Mouse (Mus musculus) ovary, adult 18-20 months (tissue): Measurements from ENCODE around the gene Sec13.
"Not testable (repeated sequence)": the region's sequence is repeated elsewhere in the genome, so short reads cannot be mapped to it uniquely, and the experiment has no call there.

Experiments
- DNase-seq: peaks from one replicate; pipeline ENCODE4 v3.0.0; 2022; ENCODE audit warnings: low spot score, mixed read lengths

Gene Sec13

GRCm38 (mm10) chr6:113740236-113741217 is at the start of gene Sec13:
Gene Sec13, minus strand, starts transcription at chr6:113740743.
- peak; percentile 69 for DNase-seq

- no peak for DNase-seq
Measured at GRCm38 (mm10) chr6:113787459-113787968, 47.0 kb upstream of the Sec13 start.

- DNase-seq: no peak
Measured at GRCm38 (mm10) chr6:113785658-113786057, 45.1 kb upstream of the Sec13 start.

GRCm38 (mm10) chr6:113778229-113778753 is 37.7 kb upstream of the Sec13 start:
- no peak for DNase-seq

GRCm38 (mm10) chr6:113768804-113769203 is 28.3 kb upstream of the Sec13 start:
- no peak for DNase-seq

- DNase-seq: no peak
Measured at GRCm38 (mm10) chr6:113761644-113762043, 21.1 kb upstream of the Sec13 start.

GRCm38 (mm10) chr6:113749119-113749685 is 8.7 kb upstream of the Sec13 start:
- DNase-seq: no peak

GRCm38 (mm10) chr6:113748351-113748750 is 7.8 kb upstream of the Sec13 start:
- DNase-seq: no peak

- no peak for DNase-seq
Measured at GRCm38 (mm10) chr6:113747284-113747683, 6.7 kb upstream of the Sec13 start.

GRCm38 (mm10) chr6:113745117-113745516 is 4.6 kb upstream of the Sec13 start:
- no peak for DNase-seq

GRCm38 (mm10) chr6:113743111-113743510 is 2.6 kb upstream of the Sec13 start:
- DNase-seq: no peak

- DNase-seq: no peak
Measured at GRCm38 (mm10) chr6:113742321-113742720, 1.8 kb upstream of the Sec13 start.

- DNase-seq: no peak
Measured at GRCm38 (mm10) chr6:113741425-113741824, 882 bp upstream of the Sec13 start.

GRCm38 (mm10) chr6:113737318-113738046 is 3.1 kb downstream of the Sec13 start:
- no peak for DNase-seq

GRCm38 (mm10) chr6:113731296-113731695 is 9.2 kb downstream of the Sec13 start:
- DNase-seq: no peak

- DNase-seq: no peak
Measured at GRCm38 (mm10) chr6:113728181-113728580, 12.4 kb downstream of the Sec13 start.

- no peak for DNase-seq
Measured at GRCm38 (mm10) chr6:113721061-113721460, 19.5 kb downstream of the Sec13 start.

- DNase-seq: no peak
Measured at GRCm38 (mm10) chr6:113719878-113720277, 20.7 kb downstream of the Sec13 start, which contains the start of gene Ghrl. Gene Ghrl, minus strand, starts transcription at chr6:113719880.

- DNase-seq: no peak
Measured at GRCm38 (mm10) chr6:113717541-113717940, 23.0 kb downstream of the Sec13 start.

GRCm38 (mm10) chr6:113714797-113715196 is 25.7 kb downstream of the Sec13 start:
- DNase-seq: no peak

- no peak for DNase-seq
Measured at GRCm38 (mm10) chr6:113714276-113714675, 26.3 kb downstream of the Sec13 start.

GRCm38 (mm10) chr6:113713389-113713788 is 27.2 kb downstream of the Sec13 start:
- not testable (repeated sequence) for DNase-seq
